Mouse (Mus musculus) cerebellum, postnatal 10 days (tissue): ENCODE results near the gene Stk17b.
"Not testable (repeated sequence)": the region's sequence is repeated elsewhere in the genome, so short reads cannot be mapped to it uniquely, and the experiment has no call there.

Source experiments
- DNase-seq, 2 experiments: peaks; one replicate each; pipeline ENCODE4 v3.0.0; 2021; ENCODE audit warnings: mixed read lengths in 2 of 2

The Stk17b gene

GRCm38 (mm10) chr1:53721353-53721752, 63.7 kb downstream of the Stk17b start:
- DNase-seq = no peak

DNA sequence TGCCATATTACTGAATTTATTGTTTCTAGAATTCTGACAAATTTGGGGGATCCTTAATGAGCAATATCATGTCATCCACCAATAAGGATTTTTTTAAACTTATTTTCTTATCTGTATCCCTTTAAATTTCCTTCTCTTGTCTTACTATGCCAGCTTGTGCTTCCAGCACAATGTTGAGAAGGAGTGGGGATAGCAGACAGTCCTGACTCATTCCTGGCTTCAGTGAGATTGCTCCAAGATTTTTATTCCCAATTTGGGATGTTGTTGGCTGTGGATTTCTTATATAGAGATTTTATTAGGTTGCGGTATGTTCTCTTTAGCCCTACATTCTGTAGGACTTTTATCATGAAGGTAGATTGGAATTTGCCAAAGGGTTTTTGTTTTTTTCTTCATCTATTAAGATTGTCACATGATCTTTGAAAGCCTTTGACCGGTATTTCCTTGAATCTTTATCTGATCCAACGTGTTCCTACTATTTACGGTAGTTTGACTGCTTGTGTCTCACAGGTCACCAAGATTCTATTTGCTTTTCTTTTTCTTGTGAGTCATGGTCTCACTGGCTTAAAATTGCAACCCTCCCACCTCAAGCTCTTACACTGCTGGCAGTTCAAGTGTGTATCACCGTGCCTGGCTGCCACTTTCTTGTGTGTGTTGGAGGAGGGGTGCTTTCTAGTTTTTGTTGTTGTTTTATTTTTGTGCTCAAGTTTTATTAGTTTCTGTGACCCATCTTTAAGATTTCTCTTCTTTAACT, 64.2 kb downstream of the Stk17b start:
- no peak for DNase-seq

DNA sequence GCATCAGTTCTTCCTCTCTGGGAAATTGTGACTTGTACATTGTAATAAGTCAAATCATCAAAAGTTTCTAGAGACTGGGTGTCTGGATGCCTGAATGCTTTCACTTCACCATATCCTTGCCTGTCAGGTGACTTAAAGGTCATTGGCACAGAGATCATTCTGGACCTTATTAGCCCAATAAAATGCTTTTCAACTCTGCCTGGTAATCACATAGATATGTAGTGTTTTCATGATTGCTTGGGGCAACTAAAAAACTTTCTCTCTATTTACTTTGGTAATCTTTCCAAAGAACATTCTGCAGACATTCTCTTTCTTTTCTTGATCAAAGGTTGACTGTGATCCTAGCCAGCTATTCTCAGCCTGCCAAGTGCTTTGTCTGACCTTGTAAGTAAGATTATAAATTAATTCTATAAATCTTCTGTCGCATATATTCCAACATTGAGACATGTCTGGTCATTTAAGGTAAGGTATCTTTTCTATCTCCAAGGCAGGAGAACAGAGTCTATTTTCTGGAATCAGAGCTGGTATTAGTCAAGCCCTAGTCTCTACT, 69.0 kb downstream of the Stk17b start:
- no peak for DNase-seq

DNA sequence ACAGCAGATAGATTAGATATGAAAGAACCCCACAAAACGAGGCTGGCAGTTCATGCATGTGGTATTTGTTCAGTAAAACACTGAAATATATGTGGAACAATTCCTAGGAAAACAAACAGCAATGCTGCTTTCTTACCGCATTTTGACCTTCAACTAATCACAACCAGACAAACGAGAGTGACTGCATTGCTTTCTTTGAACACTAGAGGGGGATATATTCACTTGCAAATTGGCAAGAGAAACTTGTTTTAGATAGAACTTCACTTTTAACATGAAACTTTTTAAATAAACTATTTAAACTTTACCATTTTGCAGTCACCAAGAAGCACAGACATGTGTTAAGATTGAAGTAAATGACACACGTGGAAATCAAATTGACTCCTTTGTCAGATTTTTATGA, 69.6 kb downstream of the Stk17b start:
- DNase-seq = peak; percentile 25 to 83

DNA sequence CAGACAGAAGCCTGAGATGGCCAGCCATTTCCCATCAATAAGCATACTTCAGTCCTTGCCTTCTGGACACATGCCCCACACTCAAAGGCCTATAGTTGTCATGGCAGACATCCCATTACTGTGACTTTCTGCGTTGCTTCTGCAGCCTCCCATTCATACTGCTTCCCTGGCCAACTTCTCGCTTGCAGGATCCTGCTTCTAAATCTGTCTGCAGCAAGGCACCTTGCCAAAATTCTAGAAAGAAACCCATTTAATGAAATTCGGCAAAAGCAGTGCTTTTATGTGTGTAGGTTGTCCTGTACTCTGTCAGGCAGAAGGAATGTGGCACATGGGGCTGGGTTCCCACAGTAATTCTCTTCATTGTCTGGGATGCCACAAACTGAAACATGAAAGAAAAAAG, 71.6 kb downstream of the Stk17b start:
- DNase-seq = not testable (repeated sequence)

- no peak for DNase-seq
These were observed 74.0 kb downstream of the Stk17b start for GRCm38 (mm10) chr1:53711069-53711468.

DNA sequence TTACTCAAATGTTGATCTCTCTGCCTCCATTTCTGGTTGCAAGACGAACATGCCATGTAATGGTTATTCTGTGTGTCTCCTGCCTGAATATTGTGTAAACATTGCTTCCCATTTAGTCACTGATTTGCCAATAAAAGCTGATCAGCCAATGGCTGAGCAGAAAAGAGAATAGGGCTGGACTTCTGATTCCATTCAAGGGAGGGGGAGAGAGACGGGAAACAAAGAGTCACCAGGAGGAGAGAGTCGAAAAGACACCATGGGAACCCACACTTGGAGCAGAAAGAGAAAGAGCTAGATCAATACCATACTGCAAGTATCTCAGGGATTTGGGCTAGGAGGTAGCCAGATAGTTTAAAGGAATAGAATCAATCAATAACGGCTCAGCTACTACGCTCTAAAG, 75.4 kb downstream of the Stk17b start:
- not testable (repeated sequence) for DNase-seq

- peak; percentile 78 for DNase-seq
These were observed 78.3 kb downstream of the Stk17b start, which contains the start of gene Dnah7a for GRCm38 (mm10) chr1:53706431-53707361. TSS of gene Dnah7a (minus strand) at chr1:53706784.
